Mouse (Mus musculus) spleen, adult 12 weeks (tissue): ENCODE results near the gene Rxfp2.

Source experiments
- DNase-seq: peaks from one replicate; pipeline ENCODE4 v3.0.0; 2022; ENCODE audit warnings: low spot score

Gene Rxfp2

GRCm38 (mm10) chr5:150018656-150019055 is at the start of gene Rxfp2:
Rxfp2 (plus strand) TSS chr5:150018675.
- DNase-seq = no peak

DNA sequence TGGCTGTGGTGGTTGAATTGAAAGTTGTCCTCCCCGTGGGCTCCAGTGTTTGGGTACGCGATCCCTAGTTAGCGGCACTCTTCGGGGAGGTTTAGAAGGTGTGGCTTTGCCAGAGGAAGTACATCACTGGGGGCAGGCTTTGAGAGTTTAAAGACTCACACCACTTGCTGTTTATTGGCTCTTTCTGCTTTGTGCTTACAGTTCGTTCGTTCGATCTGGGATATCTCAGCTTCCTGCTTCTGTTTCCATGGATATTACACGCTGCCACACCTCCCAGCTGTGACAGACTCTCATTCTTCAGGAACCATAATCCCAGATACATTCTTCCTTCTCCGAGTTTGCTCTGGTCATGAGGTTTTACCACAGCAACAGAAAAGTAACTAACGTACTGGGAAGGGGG is 48.2 kb upstream of the Rxfp2 start:
- DNase-seq = no peak

DNA sequence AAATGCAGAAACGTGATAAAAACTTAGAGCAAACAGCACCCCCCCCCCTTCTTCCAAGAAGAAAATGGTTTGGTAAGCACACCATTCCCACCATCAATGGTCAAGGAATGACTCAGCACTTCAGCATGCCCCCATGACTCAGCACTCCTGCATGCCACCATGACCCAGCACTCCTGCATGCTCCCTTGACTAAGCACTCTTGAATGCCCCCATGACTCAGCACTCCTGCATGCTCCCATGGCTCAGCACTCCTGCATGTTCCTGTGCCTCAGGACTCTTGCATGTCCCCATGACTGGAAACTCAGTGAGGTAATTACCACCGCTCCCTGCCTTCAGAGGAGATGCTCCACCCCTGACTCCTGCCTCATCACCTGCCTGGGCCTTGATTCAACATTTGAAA is 41.4 kb upstream of the Rxfp2 start:
- DNase-seq = no peak

DNA sequence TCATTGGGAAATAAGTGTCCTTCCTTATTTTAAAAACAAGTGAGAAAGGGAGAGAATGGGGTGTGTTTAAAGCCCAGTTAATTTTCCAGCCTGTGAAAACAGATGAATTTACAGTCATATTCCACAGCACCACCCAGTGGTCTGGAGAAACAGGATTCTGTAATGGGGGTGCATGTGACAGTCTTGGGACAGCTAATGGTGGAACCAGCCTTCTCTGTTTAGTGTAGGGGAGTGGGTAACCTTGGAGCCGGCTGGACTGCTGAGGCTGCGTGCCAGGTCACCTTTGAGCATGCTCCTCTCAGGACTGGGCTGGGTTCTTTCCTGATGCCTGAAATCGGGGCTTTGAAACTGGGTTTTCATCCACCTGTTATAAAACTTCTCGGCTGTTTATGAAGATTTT is 34.9 kb upstream of the Rxfp2 start:
- DNase-seq = no peak

- no peak for DNase-seq
Observed at GRCm38 (mm10) chr5:149994578-149994977, 23.9 kb upstream of the Rxfp2 start.

- DNase-seq = no peak
Observed at GRCm38 (mm10) chr5:149996614-149997013, 21.9 kb upstream of the Rxfp2 start.

DNA sequence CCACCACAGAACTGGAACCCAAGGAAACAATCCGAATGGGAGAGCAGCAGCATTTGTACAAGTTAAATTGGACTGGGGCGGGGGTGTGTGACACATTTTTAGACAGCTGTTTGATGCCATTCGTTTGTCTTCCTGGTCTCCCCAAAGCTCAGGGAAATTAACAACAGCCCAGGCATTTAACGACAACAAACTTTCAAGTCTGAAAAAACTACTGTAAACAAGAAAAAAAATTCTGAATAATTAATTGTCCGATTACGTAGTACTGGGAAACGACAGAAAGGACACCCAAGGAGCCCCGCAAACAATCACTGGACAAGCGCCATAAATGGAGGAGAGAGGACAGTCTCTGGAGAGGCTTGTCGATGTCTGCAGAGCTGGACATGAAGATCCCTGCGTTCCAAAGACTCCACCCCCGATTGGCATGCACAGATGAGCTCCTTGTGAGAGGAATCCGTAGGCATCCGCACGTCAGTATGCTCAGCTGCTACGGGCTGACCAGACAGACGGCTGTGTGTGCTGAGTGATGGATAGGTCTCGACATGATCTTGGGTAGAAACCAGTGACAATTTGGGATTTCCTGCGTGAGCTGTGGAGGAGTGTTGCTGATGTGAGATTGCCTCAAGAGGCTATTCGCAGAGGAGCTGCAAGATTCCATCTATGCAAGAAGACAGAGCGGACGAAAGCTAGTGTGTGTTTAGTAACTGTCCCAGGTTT is 21.0 kb upstream of the Rxfp2 start:
- no peak for DNase-seq

- DNase-seq = no peak
Observed at GRCm38 (mm10) chr5:149998311-149998710, 20.2 kb upstream of the Rxfp2 start.

GRCm38 (mm10) chr5:150005355-150005754 is 13.1 kb upstream of the Rxfp2 start:
- no peak for DNase-seq

GRCm38 (mm10) chr5:150016861-150017260 is 1.6 kb upstream of the Rxfp2 start:
- DNase-seq = no peak

- no peak for DNase-seq
Observed at GRCm38 (mm10) chr5:150017672-150018071, 803 bp upstream of the Rxfp2 start.

GRCm38 (mm10) chr5:150020851-150021250 is 2.4 kb downstream of the Rxfp2 start:
- no peak for DNase-seq

GRCm38 (mm10) chr5:150021805-150022204 is 3.3 kb downstream of the Rxfp2 start:
- no peak for DNase-seq

- no peak for DNase-seq
Observed at GRCm38 (mm10) chr5:150022556-150022955, 4.1 kb downstream of the Rxfp2 start.

GRCm38 (mm10) chr5:150023476-150023875 is 5.0 kb downstream of the Rxfp2 start:
- no peak for DNase-seq

DNA sequence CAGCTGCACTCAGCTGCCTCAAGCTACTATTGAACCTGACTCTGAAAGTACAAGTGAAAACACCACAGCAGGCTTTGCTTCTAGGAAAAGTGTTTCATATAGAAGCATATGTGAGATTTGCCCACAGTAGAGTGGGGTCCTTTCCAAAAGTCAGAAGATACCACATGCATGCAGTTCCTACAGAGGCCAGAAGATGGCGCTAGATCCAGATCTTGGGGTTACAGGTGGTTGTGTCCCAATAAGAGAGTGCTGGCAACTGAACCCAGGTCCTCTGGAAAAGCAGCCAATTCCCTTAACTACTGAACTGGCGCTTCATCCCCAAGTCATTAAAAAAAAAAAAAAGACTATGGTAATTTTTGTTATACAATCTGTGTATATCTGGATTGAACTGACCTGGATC is 5.7 kb downstream of the Rxfp2 start:
- no peak for DNase-seq

- no peak for DNase-seq
Observed at GRCm38 (mm10) chr5:150024901-150025300, 6.4 kb downstream of the Rxfp2 start.

DNA sequence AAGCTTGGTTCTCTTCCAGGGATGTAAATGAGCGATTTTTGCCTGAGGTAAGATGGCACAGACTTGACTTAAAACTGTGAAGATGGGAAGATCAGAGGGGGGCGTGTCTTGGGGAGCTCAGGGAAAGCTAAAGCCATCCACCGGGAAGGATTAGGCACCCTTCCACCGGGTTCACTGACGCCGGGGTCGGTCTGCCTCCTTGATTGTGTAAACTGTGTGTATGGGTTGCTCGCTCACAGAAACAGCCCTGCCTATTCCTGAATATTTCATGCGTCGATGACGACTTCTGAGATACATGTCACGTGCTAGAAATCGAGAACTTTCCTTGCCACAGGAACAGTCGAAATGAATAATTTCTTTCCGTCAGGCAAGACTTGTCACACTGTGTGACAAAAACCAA is 6.9 kb downstream of the Rxfp2 start:
- DNase-seq = no peak

GRCm38 (mm10) chr5:150026509-150027087 is 8.1 kb downstream of the Rxfp2 start:
- DNase-seq = no peak

DNA sequence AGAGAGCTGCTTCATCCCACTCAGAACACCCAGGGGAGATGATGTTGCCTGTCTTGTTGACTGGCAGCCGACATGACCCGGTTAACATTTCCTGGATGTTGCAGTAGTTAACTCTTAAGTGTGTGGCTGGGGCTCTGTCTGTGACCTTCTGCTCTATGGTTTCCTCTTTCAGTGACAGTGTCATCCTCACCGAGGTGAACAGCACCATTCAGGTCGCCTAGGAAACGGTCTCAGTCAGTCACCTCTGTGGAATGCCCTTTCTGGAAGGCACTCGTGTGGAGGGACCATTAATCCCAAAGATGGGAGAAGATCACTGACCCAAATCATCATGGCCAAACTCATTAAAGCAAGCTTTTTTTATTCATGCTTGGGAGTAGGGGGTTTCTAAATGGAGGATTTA is 12.7 kb downstream of the Rxfp2 start:
- DNase-seq = no peak

GRCm38 (mm10) chr5:150031634-150032033 is 13.2 kb downstream of the Rxfp2 start:
- no peak for DNase-seq

DNA sequence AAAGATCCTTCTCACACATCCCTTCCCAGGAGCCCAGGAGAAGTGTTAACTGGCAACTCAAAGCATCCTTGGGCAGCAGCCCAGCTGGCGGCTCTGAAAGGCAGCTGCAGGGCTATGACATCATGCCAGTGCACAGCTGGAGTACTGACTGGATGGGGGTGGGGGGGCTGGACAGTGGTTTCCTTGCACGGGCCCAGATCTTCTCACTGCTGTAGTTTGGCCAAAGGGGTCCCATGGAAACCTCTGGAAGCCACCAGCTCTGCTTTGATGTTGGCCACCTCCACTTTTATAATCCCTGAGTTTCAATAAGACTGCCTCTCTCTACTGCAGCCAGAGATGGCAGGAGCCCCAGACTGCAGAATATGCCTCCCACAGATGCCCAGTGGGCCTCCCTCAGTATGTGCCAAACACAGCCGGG is 13.6 kb downstream of the Rxfp2 start:
- no peak for DNase-seq

DNA sequence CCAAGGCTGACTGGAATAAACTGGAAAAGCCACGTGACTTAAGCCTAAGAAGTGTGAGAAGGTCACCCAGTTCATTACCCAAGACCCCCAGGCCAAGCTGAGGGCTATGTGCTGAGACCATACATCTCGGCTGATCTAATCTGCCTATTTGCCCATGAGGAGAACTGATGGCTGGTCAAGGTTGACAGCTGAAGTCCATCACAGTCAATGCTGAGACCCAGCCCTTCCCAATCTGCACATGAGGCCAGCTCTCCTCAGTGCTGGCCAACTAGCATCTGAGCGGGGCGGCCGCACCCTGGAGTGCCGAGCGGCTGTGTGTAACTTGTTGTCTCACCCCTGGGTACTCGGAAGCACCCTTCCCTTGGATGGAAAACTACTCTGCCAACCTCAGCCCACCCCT is 17.8 kb downstream of the Rxfp2 start:
- no peak for DNase-seq

DNA sequence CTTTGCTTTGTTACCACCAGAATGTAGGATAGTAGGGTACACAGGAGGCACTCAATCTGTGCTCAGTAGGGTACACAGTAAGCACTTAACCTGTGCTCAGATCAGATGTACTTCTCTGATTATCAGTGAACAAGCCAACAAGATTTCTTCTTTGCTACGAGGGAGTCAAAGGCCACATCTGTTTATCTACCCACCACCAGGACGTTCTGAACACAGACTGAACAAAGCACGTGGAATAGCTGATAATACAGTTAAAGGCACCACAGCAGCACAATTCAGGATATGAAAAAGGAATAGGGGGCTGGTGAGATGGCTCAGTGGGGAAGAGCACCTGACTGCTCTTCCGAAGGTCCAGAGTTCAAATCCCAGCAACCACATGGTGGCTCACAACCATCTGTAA is 18.4 kb downstream of the Rxfp2 start:
- DNase-seq = no peak
